Mouse (Mus musculus): ENCODE measurements around the gene Pigx. TPM values are rescaled to one million over a fixed set of nuclear protein-coding genes. Genes with fewer than 3 reads are reported as not detected.
"Not testable (repeated sequence)": the region's sequence is repeated elsewhere in the genome, so short reads cannot be mapped to it uniquely, and the experiment has no call there.

Gene Pigx
- polyA plus RNA-seq, 1 experiment from 2014 or later = 137 TPM

DNA sequence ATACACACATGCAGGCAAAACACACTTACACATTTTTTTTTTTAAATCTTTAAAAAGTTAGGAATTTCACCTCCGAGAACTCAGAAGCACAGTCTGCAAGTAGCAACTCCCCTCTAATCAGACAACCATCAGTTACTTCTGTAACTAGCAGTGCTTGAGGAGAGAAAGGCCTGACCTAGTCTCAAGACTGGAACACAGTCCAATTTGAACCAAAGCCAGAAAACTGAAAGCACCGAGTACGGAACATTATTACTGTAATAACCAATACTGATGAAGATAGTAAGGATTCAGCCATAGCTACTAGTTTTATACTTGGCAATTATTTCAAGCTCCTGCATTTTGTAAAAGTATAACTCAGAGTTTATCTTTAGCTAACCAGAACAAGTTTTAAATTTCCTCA lies 23.1 kb downstream of the Pigx start:
- Histone ChIP-seq H3K27ac (replicated peaks) (no peak overlapping the region), H3K4me2 (replicated peaks) (peak overlapping the region; percentile 75; the same call in 1 of the 2 replicates), H3K9me3 (no peaks in the 10 kb centered on the region), H3K27me3 (no peaks in the 10 kb centered on the region), H3K36me3 (0 out of 2 replicates have a peak, but pooled peaks cover under 1% of the 10 kb centered on the region), H3K9ac (replicated peaks) (no peak overlapping the region), H3K4me1 (peaks cover 18% of the 10 kb centered on the region), H3K4me3 (no peak overlapping the region)
- 90% methylated on average over 3 of the region's 3 CpGs for WGBS
- ATAC-seq (ENCODE audit: low FRiP score, low read depth) = no peak

DNA sequence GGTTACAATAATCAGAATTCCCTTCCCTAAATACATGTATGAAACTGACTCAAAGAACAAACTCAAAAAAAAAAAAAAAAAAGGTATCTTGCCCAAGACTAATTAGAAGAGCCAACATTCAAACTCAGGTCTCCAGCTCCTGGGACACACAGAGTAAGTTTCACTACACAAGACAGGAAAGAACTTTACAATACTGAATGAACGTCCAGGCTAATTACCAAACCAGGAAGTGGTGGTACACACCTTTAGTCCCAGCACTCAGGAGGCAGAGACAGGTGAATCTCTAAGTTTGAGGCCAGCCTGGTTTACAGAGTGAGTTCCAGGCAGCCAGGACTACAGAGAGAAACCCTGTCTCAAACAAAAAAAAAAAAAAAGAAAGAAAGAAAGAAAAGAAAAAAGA lies 23.8 kb downstream of the Pigx start:
- no peak overlapping the region for H3K9ac ChIP-seq (replicated peaks)
- no peak for ATAC-seq (ENCODE audit: low FRiP score, low read depth)
- H3K27ac ChIP-seq (replicated peaks) = no peak overlapping the region
- H3K4me1 ChIP-seq = peaks cover 18% of the 10 kb centered on the region
- no peak overlapping the region for H3K4me2 ChIP-seq (replicated peaks)
- no peaks in the 10 kb centered on the region for H3K36me3 ChIP-seq
- H3K4me3 ChIP-seq = no peak overlapping the region
- no peaks in the 10 kb centered on the region for H3K27me3 ChIP-seq
- 79% methylated on average over 1 of the region's 1 CpGs for WGBS
- H3K9me3 ChIP-seq = no peaks in the 10 kb centered on the region

DNA sequence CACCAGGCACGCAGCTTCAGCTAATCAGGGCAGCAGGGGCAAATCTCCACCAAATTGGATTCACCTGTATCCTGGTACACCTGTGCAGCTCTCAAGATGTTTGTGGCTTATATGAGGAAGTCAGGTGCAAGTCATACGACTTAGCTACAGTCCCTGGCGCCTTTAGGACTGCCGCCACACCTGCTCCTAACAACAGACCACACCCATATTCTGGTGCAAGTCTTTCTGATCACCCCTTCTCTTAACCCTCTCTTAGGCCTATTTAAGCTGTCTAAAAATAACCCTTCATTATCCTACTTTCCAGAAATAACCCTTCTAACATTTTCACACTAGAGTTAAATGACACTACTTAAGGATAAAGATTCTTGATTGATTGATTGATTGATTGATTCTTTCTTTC lies 29.5 kb downstream of the Pigx start:
- ATAC-seq (ENCODE audit: low FRiP score, low read depth); H3K4me1 ChIP-seq; H3K9ac ChIP-seq (replicated peaks); H3K27ac ChIP-seq (replicated peaks); H3K27me3 ChIP-seq; H3K4me2 ChIP-seq (replicated peaks); H3K36me3 ChIP-seq; H3K9me3 ChIP-seq; H3K4me3 ChIP-seq: not testable (repeated sequence)
- 87% methylated on average over 4 of the region's 4 CpGs for WGBS

DNA sequence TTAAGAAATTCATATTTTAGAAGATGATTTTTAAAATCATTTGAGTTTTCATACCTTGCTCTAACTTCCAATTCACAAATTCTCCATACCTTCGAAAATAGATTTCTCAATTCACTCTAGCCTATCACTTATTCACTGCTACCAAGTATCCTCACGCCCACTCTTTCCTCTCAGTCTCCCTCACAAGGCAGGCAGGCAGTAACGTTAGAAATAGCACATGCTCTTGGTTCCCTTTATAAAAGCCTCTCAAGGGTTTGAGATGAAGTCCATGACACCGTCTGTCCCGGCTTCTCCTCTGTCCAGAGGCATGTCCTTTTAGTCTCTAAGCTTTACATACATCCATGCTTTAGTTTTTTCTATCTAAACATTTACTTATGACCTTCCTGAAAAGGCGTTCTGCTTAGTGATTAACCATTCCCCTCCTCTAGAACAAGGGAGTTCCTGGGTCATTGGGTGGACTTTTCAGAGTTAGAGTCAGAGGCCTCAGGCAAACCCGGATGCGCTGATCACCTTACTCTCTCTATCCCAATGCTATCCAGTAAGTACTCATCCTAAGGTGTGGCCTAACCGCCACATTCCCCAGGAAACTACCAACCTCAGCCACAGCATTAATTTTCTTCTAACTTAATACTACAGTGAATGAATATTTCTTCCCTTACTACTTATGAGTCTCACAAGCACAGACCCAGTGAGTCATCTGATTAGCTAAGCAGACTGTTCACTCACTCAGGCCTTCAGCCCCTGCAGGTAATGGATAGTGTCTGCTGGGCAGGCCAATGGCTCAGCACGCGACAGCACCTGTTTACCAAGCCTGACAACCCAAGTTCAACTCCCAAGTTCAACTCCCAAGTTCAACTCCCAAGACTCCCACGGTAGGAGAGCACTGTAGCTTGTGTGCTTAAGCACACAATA lies 30.9 kb downstream of the Pigx start:
- WGBS = 88% methylated on average over 12 of the region's 12 CpGs
- Histone ChIP-seq H3K4me3 (no peak overlapping the region), H3K4me2 (replicated peaks) (no peak overlapping the region), H3K27ac (replicated peaks) (no peak overlapping the region), H3K9ac (replicated peaks) (no peak overlapping the region), H3K27me3 (no peaks in the 10 kb centered on the region), H3K9me3 (no peaks in the 10 kb centered on the region), H3K4me1 (0 out of 2 replicates have a peak, but pooled peaks cover 3% of the 10 kb centered on the region), H3K36me3 (no peaks in the 10 kb centered on the region)
- ATAC-seq (ENCODE audit: low FRiP score, low read depth) = no peak

DNA sequence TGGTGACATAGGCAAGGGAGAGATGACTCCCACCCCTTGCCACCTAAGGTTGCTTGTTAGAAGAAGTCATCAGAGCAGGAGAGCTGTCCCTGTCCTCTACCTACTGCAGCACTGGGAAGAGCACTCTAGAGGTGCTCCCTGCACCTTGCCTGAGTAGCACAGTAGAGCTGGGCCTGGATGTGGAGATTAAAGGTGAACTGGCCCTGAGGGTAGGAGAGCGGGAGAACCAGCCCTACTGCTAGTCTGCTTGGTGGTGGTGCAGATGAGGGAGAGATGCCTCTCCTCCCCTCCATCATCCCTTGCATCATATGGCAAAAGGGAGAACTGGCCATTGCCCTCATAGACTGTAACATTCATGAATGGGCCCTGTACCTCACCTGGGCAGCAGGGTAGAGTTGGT lies 32.6 kb downstream of the Pigx start:
- Histone ChIP-seq H3K9me3 (no peaks in the 10 kb centered on the region), H3K27ac (replicated peaks) (no peak overlapping the region), H3K4me2 (replicated peaks) (no peak overlapping the region), H3K36me3 (no peaks in the 10 kb centered on the region), H3K9ac (replicated peaks) (no peak overlapping the region), H3K4me1 (0 out of 2 replicates have a peak, but pooled peaks cover 3% of the 10 kb centered on the region), H3K4me3 (no peak overlapping the region), H3K27me3 (no peaks in the 10 kb centered on the region)
- no peak for ATAC-seq (ENCODE audit: low FRiP score, low read depth)
- 93% methylated on average over 1 of the region's 1 CpGs for WGBS

DNA sequence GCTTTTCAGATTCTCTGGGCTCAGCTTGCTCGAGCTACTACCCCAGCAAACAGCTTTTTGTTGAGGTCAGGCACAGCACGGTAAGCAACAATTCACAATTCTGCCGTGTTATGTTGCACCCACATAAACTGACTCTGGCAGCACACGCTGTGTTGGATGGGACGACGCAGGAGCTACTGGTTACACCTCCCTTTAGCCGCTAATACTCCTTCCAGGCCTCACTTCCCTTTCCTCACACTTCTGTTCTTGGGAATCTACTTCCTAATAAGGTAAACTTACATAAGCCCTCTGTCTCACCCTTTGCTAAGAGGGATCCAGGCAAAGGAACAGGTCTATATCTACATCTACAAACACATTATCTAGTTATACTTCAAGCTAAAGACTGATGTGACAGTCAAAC lies 35.6 kb downstream of the Pigx start:
- Histone ChIP-seq H3K4me2 (replicated peaks) (no peak overlapping the region), H3K27ac (replicated peaks) (no peak overlapping the region), H3K4me3 (no peak overlapping the region), H3K36me3 (no peaks in the 10 kb centered on the region), H3K9me3 (no peaks in the 10 kb centered on the region), H3K9ac (replicated peaks) (no peak overlapping the region), H3K27me3 (no peaks in the 10 kb centered on the region), H3K4me1 (0 out of 2 replicates have a peak, but pooled peaks cover 3% of the 10 kb centered on the region)
- WGBS = 91% methylated on average over 7 of the region's 7 CpGs
- no peak for ATAC-seq (ENCODE audit: low FRiP score, low read depth)

DNA sequence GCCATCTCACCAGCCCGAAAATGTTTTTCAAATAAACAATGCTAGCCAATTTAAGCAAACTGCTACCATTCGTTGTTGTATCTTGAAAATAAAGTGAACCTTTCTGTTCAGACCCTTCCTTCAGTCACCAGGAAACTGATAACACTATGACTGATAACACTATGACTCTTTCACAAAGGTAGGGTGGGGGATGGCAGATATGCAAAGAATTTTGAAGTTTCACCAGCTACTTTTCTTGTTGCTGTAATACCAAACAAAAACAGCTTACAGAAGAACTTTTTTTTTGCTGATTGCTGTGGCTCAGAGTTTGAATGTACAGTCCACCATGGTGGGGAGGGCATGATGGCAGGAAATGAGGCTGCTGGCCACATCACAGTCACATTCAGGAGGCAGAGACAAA lies 37.3 kb downstream of the Pigx start:
- 85% methylated on average over 2 of the region's 2 CpGs for WGBS
- no peaks in the 10 kb centered on the region for H3K27me3 ChIP-seq
- H3K27ac ChIP-seq (replicated peaks) = no peak overlapping the region
- no peak overlapping the region for H3K9ac ChIP-seq (replicated peaks)
- H3K4me2 ChIP-seq (replicated peaks) = no peak overlapping the region
- no peaks in the 10 kb centered on the region for H3K9me3 ChIP-seq
- ATAC-seq (ENCODE audit: low FRiP score, low read depth) = no peak
- 0 out of 2 replicates have a peak, but pooled peaks cover 3% of the 10 kb centered on the region for H3K4me1 ChIP-seq
- no peak overlapping the region for H3K4me3 ChIP-seq
- no peaks in the 10 kb centered on the region for H3K36me3 ChIP-seq

DNA sequence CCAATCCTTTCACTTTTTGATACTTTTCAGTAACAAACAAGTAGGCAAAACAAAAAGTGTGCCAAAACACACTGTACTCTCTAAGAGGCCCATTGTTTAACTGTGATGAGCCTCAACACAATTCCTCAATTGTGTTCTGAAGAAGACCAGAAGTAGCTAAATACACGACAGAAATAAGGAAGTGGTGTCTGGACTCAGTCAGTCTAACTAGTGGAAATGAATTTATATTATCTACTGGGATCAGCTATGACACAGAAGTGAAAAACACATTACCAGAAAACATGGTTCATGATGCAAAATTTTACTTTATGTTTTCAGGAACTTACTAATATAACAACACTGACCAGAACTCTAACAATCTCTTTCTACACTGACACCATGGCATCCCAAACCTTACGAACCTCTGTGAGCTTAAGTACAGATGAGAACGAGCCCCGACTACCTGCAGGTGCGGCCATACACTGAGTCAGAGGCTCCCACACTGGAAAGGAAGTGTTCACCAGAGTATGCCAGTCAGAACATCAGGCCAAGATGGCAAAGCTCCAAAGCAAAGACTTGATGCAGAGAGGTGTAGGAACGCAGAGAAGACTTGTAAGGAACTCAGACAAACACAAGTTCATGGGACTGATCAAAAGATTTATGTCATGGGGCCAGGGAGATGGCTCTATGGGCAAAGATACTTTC lies 39.6 kb downstream of the Pigx start:
- Histone ChIP-seq H3K36me3 (no peaks in the 10 kb centered on the region), H3K4me1 (no peaks in the 10 kb centered on the region), H3K9me3 (no peaks in the 10 kb centered on the region), H3K4me2 (replicated peaks) (no peak overlapping the region), H3K4me3 (no peak overlapping the region), H3K27me3 (no peaks in the 10 kb centered on the region), H3K27ac (replicated peaks) (no peak overlapping the region), H3K9ac (replicated peaks) (no peak overlapping the region)
- no peak for ATAC-seq (ENCODE audit: low FRiP score, low read depth)
- 87% methylated on average over 6 of the region's 6 CpGs for WGBS

DNA sequence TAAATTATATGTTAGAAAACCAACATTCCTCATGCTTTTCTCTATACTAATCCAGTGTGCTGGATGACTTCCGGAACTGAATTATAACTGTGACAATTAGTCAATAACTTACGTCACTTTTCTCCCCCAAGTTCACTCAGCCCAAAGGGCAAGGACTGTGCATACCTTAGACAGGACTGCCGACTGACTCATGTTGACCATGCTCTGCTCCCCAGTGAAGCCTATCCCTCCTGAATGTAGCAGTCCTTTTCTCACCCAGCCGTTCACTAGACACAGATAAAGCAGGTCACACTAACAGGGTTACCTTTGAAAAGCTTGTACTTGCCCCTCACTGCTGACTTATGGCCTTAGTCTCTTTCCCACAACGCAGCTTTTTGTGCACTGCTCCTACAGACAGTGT lies 40.7 kb downstream of the Pigx start:
- no peak overlapping the region for H3K27ac ChIP-seq (replicated peaks)
- no peak overlapping the region for H3K9ac ChIP-seq (replicated peaks)
- no peaks in the 10 kb centered on the region for H3K36me3 ChIP-seq
- no peaks in the 10 kb centered on the region for H3K4me1 ChIP-seq
- H3K4me3 ChIP-seq = no peak overlapping the region
- ATAC-seq (ENCODE audit: low FRiP score, low read depth) = no peak
- no peaks in the 10 kb centered on the region for H3K9me3 ChIP-seq
- H3K4me2 ChIP-seq (replicated peaks) = no peak overlapping the region
- WGBS = 85% methylated on average over 5 of the region's 5 CpGs
- no peaks in the 10 kb centered on the region for H3K27me3 ChIP-seq

DNA sequence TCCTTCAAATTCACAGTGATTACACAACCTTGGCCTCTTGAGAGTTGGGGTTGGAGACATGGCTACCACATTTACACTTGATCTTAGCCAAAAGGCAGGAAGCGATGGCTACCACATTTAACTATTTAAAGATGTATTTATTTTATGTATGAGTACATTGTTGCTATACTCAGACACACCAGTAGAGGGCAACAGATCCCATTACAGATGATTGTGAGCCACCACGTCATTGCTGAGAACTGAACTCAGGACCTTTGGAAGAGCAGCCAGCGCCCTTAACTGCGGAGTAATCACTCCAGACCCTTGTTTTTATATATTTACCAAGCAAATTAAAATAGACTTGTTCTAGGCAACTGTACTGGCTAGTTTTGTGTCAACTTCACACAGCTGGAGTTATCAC lies 57.2 kb downstream of the Pigx start:
- peaks cover 62% of the 10 kb centered on the region for H3K36me3 ChIP-seq

More for the DNA sequence above, 57.2 kb downstream of the Pigx start:
- Histone ChIP-seq H3K27me3 (no peaks in the 10 kb centered on the region), H3K27ac (replicated peaks) (no peak overlapping the region), H3K9ac (replicated peaks) (no peak overlapping the region), H3K4me2 (replicated peaks) (no peak overlapping the region), H3K4me1 (no peaks in the 10 kb centered on the region), H3K4me3 (no peak overlapping the region), H3K9me3 (no peaks in the 10 kb centered on the region)
- no peak for ATAC-seq (ENCODE audit: low FRiP score, low read depth)
- WGBS = 90% methylated on average over 4 of the region's 4 CpGs
